Mouse (Mus musculus) liver, embryonic 16.5 days (tissue): ENCODE measurements around the gene Gm15517. TPM values are rescaled to one million over a fixed set of nuclear protein-coding genes. Genes with fewer than 3 reads are reported as not detected.
"Not testable (repeated sequence)": the region's sequence is repeated elsewhere in the genome, so short reads cannot be mapped to it uniquely, and the experiment has no call there.

Experiments used
- ATAC-seq: fragments of 200-750 bp; cut with Nextera tagmentation; 2 replicates; pipeline ENCODE4 v1.8.0; 2017; ENCODE audit warnings: low read depth, mild to moderate bottlenecking, moderate number of reproducible peaks, moderate library complexity
- H3K27ac ChIP-seq: fragments of 300-500 bp; sonication (generic); 2 replicates; pipeline ENCODE4 v1.5.1; 2014; ENCODE audit warnings: mild to moderate bottlenecking, low read length
- H3K27me3 ChIP-seq: fragments of 300-500 bp; sonication (generic); 2 replicates; pipeline ENCODE4 v1.6.1; 2014; ENCODE audit warnings: low read depth, low read length, mixed read lengths; ENCODE audit not compliant: control insufficient read depth, insufficient read depth
- H3K36me3 ChIP-seq: fragments of 300-500 bp; sonication (generic); 2 replicates; pipeline ENCODE4 v1.6.1; 2014; ENCODE audit warnings: mild to moderate bottlenecking; ENCODE audit not compliant: control insufficient read depth, insufficient read depth
- H3K4me1 ChIP-seq: fragments of 300-500 bp; sonication (generic); 2 replicates; pipeline ENCODE4 v1.6.1; 2014; ENCODE audit warnings: low read depth, low read length, mixed read lengths; ENCODE audit not compliant: control insufficient read depth
- H3K4me2 ChIP-seq: fragments of 300-500 bp; sonication (generic); 2 replicates; pipeline ENCODE4 v1.6.1; 2014; ENCODE audit warnings: low read depth, low read length, mixed read lengths
- H3K4me3 ChIP-seq: fragments of 300-500 bp; sonication (generic); 2 replicates; pipeline ENCODE4 v1.5.1; 2014; ENCODE audit warnings: low read depth, mild to moderate bottlenecking, low read length
- H3K9ac ChIP-seq: fragments of 300-500 bp; sonication (generic); 2 replicates; pipeline ENCODE4 v1.6.1; 2014; ENCODE audit warnings: low read depth, low read length
- H3K9me3 ChIP-seq: fragments of 300-500 bp; sonication (generic); replicated peaks from 2 replicates; pipeline ENCODE4 v1.6.1; 2016; ENCODE audit warnings: low read length; ENCODE audit not compliant: control insufficient read depth
- WGBS: fragments of 180-500 bp; shearing (Covaris S2); extraction: QIAGEN DNeasy Blood & Tissue Kit; methylation state at CpG from one replicate; pipeline ENCODE4 v1.1.7; 2014; ENCODE audit not compliant: insufficient replicate concordance; 5-methylcytosine and 5-hydroxymethylcytosine counted together
- polyA plus RNA-seq: library from polyadenylated mRNA; unstranded; fragments of >200 nt; fragmentation: Nextera tagmentation; extraction: Ambion mirVana; gene quantifications from 2 replicates; pipeline ENCODE4 v1.2.1, GENCODE M21; 2015

Gm15517 gene
- polyA plus RNA-seq = not detected in 2 replicates

- ATAC-seq = no peak
- Histone ChIP-seq H3K9ac (no peak within 1 kb of the TSS), H3K4me3 (no peak within 1 kb of the TSS), H3K27me3 (peaks cover 14% of the 10 kb centered on the region), H3K9me3 (no peaks in the 10 kb centered on the region), H3K4me1 (peaks cover 3% of the 10 kb centered on the region), H3K27ac (no peak within 1 kb of the TSS), H3K36me3 (no peaks in the 10 kb centered on the region), H3K4me2 (no peak within 1 kb of the TSS)
- WGBS = 40% methylated on average over 5 of the region's 5 CpGs
These were observed at the start of gene Gm15517 for GRCm38 (mm10) chr7:44261147-44261546. Gene Gm15517 (plus strand): TSS chr7:44261447.

- Histone ChIP-seq H3K9me3 (no peaks in the 10 kb centered on the region), H3K4me2 (no peak within 1 kb of the TSS), H3K27me3 (no peaks in the 10 kb centered on the region), H3K4me3 (no peak within 1 kb of the TSS), H3K27ac (no peak within 1 kb of the TSS), H3K9ac (no peak within 1 kb of the TSS), H3K4me1 (no peaks in the 10 kb centered on the region), H3K36me3 (no peaks in the 10 kb centered on the region)
- 37% methylated on average over 1 of the region's 1 CpGs for WGBS
- ATAC-seq = no peak
These were observed 45.6 kb upstream of the Gm15517 start, which contains the start of gene Klk1b5 for GRCm38 (mm10) chr7:44215645-44216044. Gene Klk1b5 (plus strand): TSS chr7:44215945.

- 43% methylated on average over 8 of the region's 10 CpGs for WGBS
- H3K27me3 ChIP-seq, H3K27ac ChIP-seq, H3K4me2 ChIP-seq, H3K4me1 ChIP-seq, H3K9me3 ChIP-seq, ATAC-seq, H3K9ac ChIP-seq, H3K4me3 ChIP-seq, H3K36me3 ChIP-seq: not testable (repeated sequence)
These were observed 39.6 kb upstream of the Gm15517 start for GRCm38 (mm10) chr7:44221601-44222000.

GRCm38 (mm10) chr7:44222335-44222734 is 38.9 kb upstream of the Gm15517 start:
- H3K4me2 ChIP-seq, H3K27me3 ChIP-seq, H3K9me3 ChIP-seq, H3K27ac ChIP-seq, H3K9ac ChIP-seq, H3K4me1 ChIP-seq, H3K36me3 ChIP-seq, H3K4me3 ChIP-seq, ATAC-seq: not testable (repeated sequence)
- 58% methylated on average over 6 of the region's 6 CpGs for WGBS

GRCm38 (mm10) chr7:44225076-44225475 is 36.2 kb upstream of the Gm15517 start, which contains the start of gene Klk1:
Gene Klk1 (plus strand): TSS chr7:44225360.
- H3K27me3 ChIP-seq = no peaks in the 10 kb centered on the region
- no peaks in the 10 kb centered on the region for H3K36me3 ChIP-seq
- no peaks in the 10 kb centered on the region for H3K4me1 ChIP-seq
- no peak within 1 kb of the TSS for H3K27ac ChIP-seq
- no peak within 1 kb of the TSS for H3K4me2 ChIP-seq
- no peak for ATAC-seq
- no peak within 1 kb of the TSS for H3K4me3 ChIP-seq
- no peak within 1 kb of the TSS for H3K9ac ChIP-seq
- 26% methylated on average over 1 of the region's 1 CpGs for WGBS
- no peaks in the 10 kb centered on the region for H3K9me3 ChIP-seq

GRCm38 (mm10) chr7:44235909-44236308 is 25.3 kb upstream of the Gm15517 start, which contains the start of gene Gm36864:
Gene Gm36864 (plus strand): TSS chr7:44236177.
- 63% methylated on average over 3 of the region's 3 CpGs for WGBS
- Histone ChIP-seq H3K36me3 (no peaks in the 10 kb centered on the region), H3K9me3 (no peaks in the 10 kb centered on the region), H3K4me2 (no peak within 1 kb of the TSS), H3K9ac (no peak within 1 kb of the TSS), H3K4me1 (no peaks in the 10 kb centered on the region), H3K27ac (no peak within 1 kb of the TSS), H3K27me3 (no peaks in the 10 kb centered on the region), H3K4me3 (no peak within 1 kb of the TSS)
- ATAC-seq = no peak

GRCm38 (mm10) chr7:44239913-44240312 is 21.3 kb upstream of the Gm15517 start:
- no peak overlapping the region for H3K4me2 ChIP-seq
- no peak overlapping the region for H3K27ac ChIP-seq
- H3K4me3 ChIP-seq = no peak overlapping the region
- H3K27me3 ChIP-seq = no peaks in the 10 kb centered on the region
- no peaks in the 10 kb centered on the region for H3K9me3 ChIP-seq
- H3K9ac ChIP-seq = no peak overlapping the region
- no peaks in the 10 kb centered on the region for H3K4me1 ChIP-seq
- 20% methylated on average over 2 of the region's 2 CpGs for WGBS
- H3K36me3 ChIP-seq = no peaks in the 10 kb centered on the region
- ATAC-seq = no peak

- Histone ChIP-seq H3K4me2 (no peak overlapping the region), H3K27ac (no peak overlapping the region), H3K4me1 (peaks cover 6% of the 10 kb centered on the region), H3K27me3 (no peaks in the 10 kb centered on the region), H3K9me3 (no peaks in the 10 kb centered on the region), H3K4me3 (no peak overlapping the region), H3K36me3 (no peaks in the 10 kb centered on the region), H3K9ac (no peak overlapping the region)
- 29% methylated on average over 1 of the region's 1 CpGs for WGBS
- peak; percentile 65; the same call in 1 of the 2 replicates for ATAC-seq
These were observed 20.5 kb upstream of the Gm15517 start for GRCm38 (mm10) chr7:44240712-44241111.

GRCm38 (mm10) chr7:44241163-44241562 is 20.1 kb upstream of the Gm15517 start:
- Histone ChIP-seq H3K27me3 (no peaks in the 10 kb centered on the region), H3K27ac (no peak overlapping the region), H3K4me3 (no peak overlapping the region), H3K4me1 (peaks cover 6% of the 10 kb centered on the region), H3K36me3 (no peaks in the 10 kb centered on the region), H3K9me3 (no peaks in the 10 kb centered on the region), H3K4me2 (no peak overlapping the region), H3K9ac (no peak overlapping the region)
- ATAC-seq = no peak
- 47% methylated on average over 2 of the region's 2 CpGs for WGBS
